Mouse (Mus musculus) embryonic fibroblast, embryonic 13.5 days (primary cell): Measurements from ENCODE around the gene Arl8b.

Source experiments
- CTCF ChIP-seq: IDR thresholded peaks from 2 replicates; pipeline ENCODE4 v1.5.1; 2011; ENCODE audit warnings: mild to moderate bottlenecking, control low read depth, low read length, moderate library complexity, borderline replicate concordance; ENCODE audit not compliant: insufficient read depth
- POLR2A ChIP-seq: IDR thresholded peaks from 2 replicates; pipeline ENCODE4 v1.6.1; 2011; ENCODE audit warnings: low read depth, mild to moderate bottlenecking, control low read depth, low read length, moderate library complexity

GRCm38 (mm10) chr6:108826070-108826469, 43.2 kb downstream of the Arl8b start:
- no peak for TF ChIP-seq POLR2A
- TF ChIP-seq CTCF, result no peak
